ENCODE assay signal across 29 mouse cellular contexts in genomic region chr7:24466835-24467234, GRCm38 (mm10). TPM values are rescaled to one million over a fixed set of nuclear protein-coding genes. Genes with fewer than 3 reads are reported as not detected.
"Had no signal": no experiment of that assay in that cellular context is flagged by ENCODE, and none has a peak within 500 bp of the region (broad histone marks: within the 10 kb centered on the region; RNA-seq: fewer than 3 reads in every experiment).

No protein-coding gene starts in this region.

- ATAC-seq: inflammation-experienced regulatory T-cells, adult 6 months; intestine, embryonic 16.5 days; lung, postnatal 0 days; midbrain, embryonic 15.5 days had no signal

- H3K27me3 ChIP-seq: midbrain, embryonic 15.5 days; stomach, embryonic 15.5 days had no signal

- H3K9me3 ChIP-seq: liver, embryonic 15.5 days; midbrain, embryonic 12.5 days; midbrain, embryonic 15.5 days; neural tube, embryonic 13.5 days; stomach, embryonic 15.5 days had no signal

- H3K9ac ChIP-seq: liver, embryonic 15.5 days; lung, embryonic 14.5 days; midbrain, embryonic 12.5 days; midbrain, embryonic 15.5 days; neural tube, embryonic 13.5 days; stomach, embryonic 15.5 days had no signal

- H3K4me3 ChIP-seq: left cerebral cortex, adult 2 months; liver, embryonic 15.5 days; midbrain, embryonic 12.5 days; midbrain, embryonic 15.5 days; myocyte; neural tube, embryonic 13.5 days; stomach, embryonic 15.5 days had no signal

- DNase-seq: kidney, adult 18-20 months; kidney, postnatal 25 days; layer of hippocampus, adult 9-11 months; lung, embryonic 14.5 days; retina, postnatal 1 day; right cerebral cortex, postnatal 25 days; spleen, adult 18-20 months; thymus, postnatal 25 days had no signal

- H3K36me3 ChIP-seq: midbrain, embryonic 12.5 days; midbrain, embryonic 15.5 days; neural tube, embryonic 13.5 days had no signal

- H3K27ac ChIP-seq: kidney, postnatal 0 days; left cerebral cortex, adult 2 months; liver, embryonic 15.5 days; midbrain, embryonic 12.5 days; midbrain, embryonic 15.5 days; neural tube, embryonic 13.5 days; stomach, embryonic 15.5 days had no signal

- H3K4me2 ChIP-seq: liver, embryonic 11.5 days; liver, embryonic 15.5 days; lung, embryonic 14.5 days; midbrain, embryonic 12.5 days; midbrain, embryonic 15.5 days; neural tube, embryonic 13.5 days; stomach, embryonic 15.5 days had no signal

RNA-seq across cellular contexts. Expression of gene Irgc1, which starts 14.7 kb away (rescaled TPM):
- total RNA-seq: layer of hippocampus, adult 18-20 months; layer of hippocampus, postnatal 25 days had no signal
- polyA plus RNA-seq: inflammation-experienced regulatory T-cells, adult 6 months; kidney, embryonic 14.5 days; kidney, postnatal 0 days; limb, embryonic 11.5 days; limb, embryonic 14.5 days; liver, embryonic 11.5 days; lung, embryonic 14.5 days; midbrain, embryonic 12.5 days; midbrain, embryonic 15.5 days; neural tube, embryonic 13.5 days; stomach, embryonic 15.5 days had no signal

RNA-seq across cellular contexts. Expression of gene Cadm4, which starts 15.0 kb away (rescaled TPM):
- total RNA-seq: neutrophil, adult 5-6 weeks had no signal
- polyA plus RNA-seq: inflammation-experienced regulatory T-cells, adult 6 months had no signal

RNA-seq across cellular contexts. Expression of gene Zfp428, which starts 40.0 kb away (rescaled TPM):
- total RNA-seq: neutrophil, adult 5-6 weeks had no signal

RNA-seq across cellular contexts. Expression of gene AC161166.1, which starts 45.4 kb away (rescaled TPM):
- total RNA-seq: layer of hippocampus, adult 18-20 months; layer of hippocampus, postnatal 25 days; left cerebral cortex, adult 2 months; left cerebral cortex, postnatal 10 days; left cerebral cortex, postnatal 36 days; neutrophil, adult 5-6 weeks had no signal
- polyA plus RNA-seq: inflammation-experienced regulatory T-cells, adult 6 months; liver, embryonic 11.5 days; liver, embryonic 15.5 days; urinary bladder, adult 2 months had no signal
